Comparison of ENCODE assay signal across 24 mouse cellular contexts in the genomic region with DNA sequence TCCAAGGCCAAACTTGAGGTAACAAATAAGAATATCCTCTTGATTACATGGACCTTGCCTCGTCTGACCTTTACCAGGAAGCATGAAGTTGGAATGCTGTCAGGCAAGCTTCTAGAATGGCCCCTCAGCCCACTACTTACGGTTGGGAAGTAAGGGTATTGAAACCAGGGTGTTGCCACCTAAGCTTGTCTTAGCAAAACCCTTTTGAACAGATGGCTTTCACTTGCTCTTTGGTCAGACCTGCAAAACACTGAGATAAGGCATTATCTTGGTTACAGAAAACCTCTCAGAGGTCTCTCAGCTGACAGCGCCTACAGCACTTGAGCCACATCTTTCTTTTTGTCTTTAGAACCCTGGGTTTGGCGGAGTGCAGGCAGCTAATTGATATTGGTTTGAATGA. TPM values are rescaled to one million over a fixed set of nuclear protein-coding genes. Genes with fewer than 3 reads are reported as not detected.
DNase-seq lines count a peak whose midpoint lies in the region; ATAC-seq and TF ChIP-seq lines count a peak whose summit lies in the region.
"Had no signal": no experiment of that assay in that cellular context is flagged by ENCODE, and none has a peak within 500 bp of the region (broad histone marks: within the 10 kb centered on the region; RNA-seq: fewer than 3 reads in every experiment).

No protein-coding gene starts in this region.

- peak overlapping the region; percentile 4; the same call in 1 of the 2 replicates for H3K4me2 ChIP-seq in intestine, embryonic 15.5 days (replicated peaks)
- peak overlapping the region; percentile 44 for H3K4me2 ChIP-seq in liver, embryonic 13.5 days
- no peak overlapping the region for H3K4me2 ChIP-seq in hindbrain, embryonic 12.5 days (replicated peaks)
- H3K4me2 ChIP-seq: heart, embryonic 13.5 days; hindbrain, embryonic 14.5 days; kidney, embryonic 15.5 days; limb, embryonic 13.5 days; lung, embryonic 14.5 days had no signal

- 60% methylated on average over 4 of the region's 4 CpGs for WGBS in intestine, embryonic 15.5 days
- WGBS in liver, embryonic 13.5 days (ENCODE audit: insufficient replicate concordance): 13% methylated on average over 4 of the region's 4 CpGs
- 89% methylated on average over 4 of the region's 4 CpGs for WGBS in hindbrain, embryonic 12.5 days

- 0 out of 2 replicates have a peak, but pooled peaks cover 3% of the 10 kb centered on the region for H3K4me1 ChIP-seq in intestine, embryonic 15.5 days (replicated peaks)
- H3K4me1 ChIP-seq in liver, embryonic 13.5 days (replicated peaks): peaks cover 48% of the 10 kb centered on the region
- no peaks in the 10 kb centered on the region for H3K4me1 ChIP-seq in hindbrain, embryonic 12.5 days
- H3K4me1 ChIP-seq: kidney, embryonic 15.5 days had no signal

- no peaks in the 10 kb centered on the region for H3K9me3 ChIP-seq in intestine, embryonic 15.5 days
- H3K9me3 ChIP-seq in liver, embryonic 13.5 days (replicated peaks): no peaks in the 10 kb centered on the region
- H3K9me3 ChIP-seq in hindbrain, embryonic 12.5 days (replicated peaks): no peaks in the 10 kb centered on the region
- H3K9me3 ChIP-seq: heart, embryonic 13.5 days; kidney, embryonic 15.5 days; limb, embryonic 13.5 days had no signal

- no peak overlapping the region for H3K4me3 ChIP-seq in intestine, embryonic 15.5 days (replicated peaks)
- no peak overlapping the region for H3K4me3 ChIP-seq in liver, embryonic 13.5 days (replicated peaks)
- no peak overlapping the region for H3K4me3 ChIP-seq in hindbrain, embryonic 12.5 days
- H3K4me3 ChIP-seq in gastrocnemius, adult 2 months: no peak overlapping the region
- H3K4me3 ChIP-seq: embryonic facial prominence, embryonic 10.5 days; heart, embryonic 13.5 days; kidney, embryonic 15.5 days; limb, embryonic 13.5 days; megakaryocyte, embryonic 14.5 days had no signal

- no peaks in the 10 kb centered on the region for H3K27me3 ChIP-seq in intestine, embryonic 15.5 days (replicated peaks)
- no peaks in the 10 kb centered on the region for H3K27me3 ChIP-seq in liver, embryonic 13.5 days
- H3K27me3 ChIP-seq in hindbrain, embryonic 12.5 days: no peaks in the 10 kb centered on the region
- H3K27me3 ChIP-seq: heart, embryonic 13.5 days; kidney, embryonic 15.5 days; limb, embryonic 13.5 days; megakaryocyte, embryonic 14.5 days had no signal

- no peak overlapping the region for H3K27ac ChIP-seq in intestine, embryonic 15.5 days
- peak overlapping the region; percentile 78 for H3K27ac ChIP-seq in liver, embryonic 13.5 days
- no peak overlapping the region for H3K27ac ChIP-seq in hindbrain, embryonic 12.5 days
- H3K27ac ChIP-seq in gastrocnemius, adult 2 months: no peak overlapping the region
- H3K27ac ChIP-seq: embryonic facial prominence, embryonic 10.5 days; heart, embryonic 13.5 days; hindbrain, embryonic 14.5 days; kidney, embryonic 15.5 days; limb, embryonic 13.5 days had no signal

- intact Hi-C loops in gastrocnemius, adult 2 months (cut with DNase I): no loop called here

- ATAC-seq in intestine, embryonic 15.5 days: peak; percentile 58; the same call in 1 of the 2 replicates
- ATAC-seq in liver, embryonic 13.5 days (ENCODE audit: low read depth): peak; percentile 84
- peak; percentile 78 for ATAC-seq in megakaryocyte-erythroid progenitor cell, adult 5-6 weeks (replicated peaks; ENCODE audit: low FRiP score, low TSS enrichment, poor library complexity, severe bottlenecking)
- no peak for ATAC-seq in hindbrain, embryonic 12.5 days (ENCODE audit: low FRiP score)
- ATAC-seq: forebrain, embryonic 14.5 days had no signal

- H3K36me3 ChIP-seq in intestine, embryonic 15.5 days: no peaks in the 10 kb centered on the region
- H3K36me3 ChIP-seq in liver, embryonic 13.5 days: no peaks in the 10 kb centered on the region
- no peaks in the 10 kb centered on the region for H3K36me3 ChIP-seq in hindbrain, embryonic 12.5 days
- H3K36me3 ChIP-seq: embryonic facial prominence, embryonic 10.5 days; heart, embryonic 13.5 days; kidney, embryonic 15.5 days; limb, embryonic 13.5 days had no signal

- TF ChIP-seq CTCF in gastrocnemius, adult 2 months (IDR thresholded peaks at IDR 0.05): no peak

- no peak overlapping the region for H3K9ac ChIP-seq in intestine, embryonic 15.5 days
- H3K9ac ChIP-seq in liver, embryonic 13.5 days: peak overlapping the region; percentile 44; the same call in 1 of the 2 replicates
- no peak overlapping the region for H3K9ac ChIP-seq in hindbrain, embryonic 12.5 days
- H3K9ac ChIP-seq: heart, embryonic 13.5 days; hindbrain, embryonic 14.5 days; kidney, embryonic 15.5 days; limb, embryonic 13.5 days; lung, embryonic 14.5 days had no signal

- peak; percentile 54 for DNase-seq in c-Kit-positive CD71-positive TER-119-positive erythroid progenitor cells, embryonic 14.5 days (ENCODE audit: low spot score)
- DNase-seq in liver, embryonic 13.5 days: peak; percentile 48
- DNase-seq in cerebellum, postnatal 14 days: no peak
- DNase-seq in gastrocnemius, adult 2 months: no peak
- DNase-seq: adrenal gland, postnatal 14 days; cerebellum, adult 9-10 months; heart, adult 18-20 months; heart, postnatal 14 days; kidney, postnatal 36 days; lung, embryonic 14.5 days; midbrain, embryonic 14.5 days; right cerebral cortex, postnatal 14 days; spleen, adult 18-20 months; thymus, postnatal 4 days had no signal

RNA-seq across cellular contexts. Expression of gene Fam117b, which starts 18.8 kb away (rescaled TPM):
- polyA plus RNA-seq in intestine, embryonic 15.5 days (2015; fragmentation: Nextera tagmentation; extraction: Ambion mirVana): 6.6 and 7.8 TPM in 2 replicates
- 2.5 and 2.9 TPM in 2 replicates for polyA plus RNA-seq in liver, embryonic 13.5 days (2015; fragmentation: Nextera tagmentation; extraction: Ambion mirVana)
- total RNA-seq in megakaryocyte-erythroid progenitor cell, adult 5-6 weeks (2014; fragmentation: Nextera tagmentation): 22.3 and 32.0 TPM in 2 replicates
- 30.0 and 32.6 TPM in 2 replicates for total RNA-seq in megakaryocyte-erythroid progenitor cell, adult 5-6 weeks (2017)
- polyA plus RNA-seq in hindbrain, embryonic 12.5 days (2016; fragmentation: Nextera tagmentation; extraction: Ambion mirVana): 34.5 and 38.0 TPM in 2 replicates
- 1 to 10 TPM; 4.4 to 9.3 TPM for total RNA-seq in gastrocnemius, adult 2 months (2021)

Comparison
In these comparisons a context has a peak if more than half of its experiments do, and no peak if none do; other contexts are left out.
1. DNase-seq: peak in c-Kit-positive CD71-positive TER-119-positive erythroid progenitor cells, embryonic 14.5 days (single experiment) and liver, embryonic 13.5 days (single experiment); none in cerebellum, postnatal 14 days (0 of 2) and gastrocnemius, adult 2 months (single experiment).